Mouse (Mus musculus): ENCODE measurements around the gene Tas2r143. TPM values are rescaled to one million over a fixed set of nuclear protein-coding genes. Genes with fewer than 3 reads are reported as not detected.

The Tas2r143 gene
- total RNA-seq, 2 experiments from 2014 or later = not detected

DNA sequence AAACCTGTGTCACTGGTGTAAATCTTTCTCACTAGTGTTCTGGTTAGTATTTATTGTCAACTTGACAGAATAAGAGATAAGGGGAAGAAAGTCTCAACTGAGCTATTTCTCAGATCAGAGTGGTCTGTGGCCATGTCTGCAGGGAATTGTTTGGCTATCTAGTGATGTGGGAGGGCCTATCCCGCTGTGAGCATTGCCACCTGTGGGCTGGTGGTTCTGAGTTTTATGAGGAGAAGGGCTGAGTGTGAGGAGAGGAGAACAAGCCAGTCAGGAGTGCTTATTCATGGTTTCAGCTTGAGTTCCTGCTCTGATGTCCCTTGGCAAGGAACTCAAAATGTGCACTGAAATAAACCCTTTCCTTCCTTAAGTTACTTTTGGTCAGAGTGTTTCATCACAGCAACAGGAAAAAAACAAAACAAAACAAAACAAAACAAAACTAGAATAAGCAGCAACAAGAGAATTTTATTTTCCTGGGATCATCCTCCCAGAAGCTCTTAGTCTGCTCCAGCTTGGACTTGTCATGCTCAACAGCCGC, 8.2 kb upstream of the Tas2r143 start:
- DNase-seq = no peak
- intact Hi-C loops (cut with DNase I) = no loop called here

DNA sequence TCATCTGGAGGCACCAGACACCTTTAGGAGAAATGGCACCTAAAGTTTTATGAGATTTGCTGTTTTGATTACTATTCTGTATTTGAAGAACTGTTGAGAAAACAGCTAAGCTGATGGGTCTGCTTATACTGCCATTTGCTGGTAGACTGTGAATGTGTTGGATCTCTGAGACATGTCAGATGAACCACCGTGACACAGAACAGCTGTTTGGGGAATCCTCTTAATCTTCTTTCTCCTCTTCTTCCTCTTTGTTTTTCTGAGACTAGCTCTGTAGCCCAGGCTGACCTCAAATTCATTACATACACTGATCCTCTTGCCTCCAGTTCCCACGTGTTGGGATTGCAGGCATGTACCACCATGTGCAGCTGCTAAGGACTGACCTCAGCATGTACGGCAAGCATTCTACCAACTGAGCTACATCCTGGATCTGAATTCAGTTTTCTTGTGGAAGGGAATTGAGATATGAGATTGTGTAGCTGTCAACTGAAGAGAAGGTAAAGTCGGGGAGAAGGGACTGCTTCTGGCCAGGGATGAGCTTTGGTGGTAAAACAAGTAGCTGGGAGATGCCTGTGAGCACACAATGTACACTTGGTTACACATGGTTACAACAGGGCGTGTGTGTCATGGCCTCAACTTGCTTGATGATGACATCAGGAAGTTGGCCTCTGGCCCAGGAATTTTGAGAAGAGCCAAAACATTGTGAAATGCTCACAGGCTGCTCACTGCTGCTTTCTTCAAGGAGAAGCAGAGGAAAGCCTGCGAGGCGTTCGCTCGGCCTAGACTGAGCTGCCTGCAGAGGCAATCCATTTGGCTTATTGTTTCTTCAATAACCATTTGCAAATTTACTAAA, 3.9 kb upstream of the Tas2r143 start:
- DNase-seq = peak; percentile 92
- intact Hi-C loops (cut with DNase I) = loop anchor here (5.0 kb wide), 1 partner anchor 36 kb away; the partner anchor contains the start of gene Tas2r126

DNA sequence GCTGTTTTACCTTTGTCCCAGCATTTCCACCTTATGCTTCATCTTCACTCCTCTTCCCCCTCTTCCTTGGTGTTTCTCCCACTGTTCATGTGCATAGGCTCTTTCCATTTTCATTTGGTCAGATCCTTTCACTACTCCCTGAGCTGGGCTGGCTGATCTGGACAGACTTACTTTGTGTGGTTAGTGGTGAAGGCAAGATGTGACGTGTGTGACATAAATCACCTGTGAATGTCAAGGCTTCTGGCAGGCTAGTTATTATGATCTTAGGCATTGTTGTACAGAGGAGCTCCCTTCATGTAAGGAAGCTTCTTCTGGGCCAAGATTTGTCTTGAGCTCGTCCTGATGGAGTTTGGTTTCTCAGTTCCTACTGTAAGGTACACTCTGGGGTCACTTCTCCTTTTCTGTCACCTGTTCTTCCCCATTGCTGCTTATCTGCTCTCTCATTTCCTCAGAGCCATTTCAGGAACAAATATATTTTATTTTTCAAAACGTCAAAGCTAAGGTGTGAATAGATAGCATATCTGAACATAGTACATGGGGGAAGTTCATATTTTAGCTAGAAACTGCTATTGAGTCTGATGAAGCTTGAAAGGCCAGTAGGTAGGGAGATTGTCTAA, 2.9 kb upstream of the Tas2r143 start:
- intact Hi-C loops (cut with DNase I) = loop anchor here (5.0 kb wide), 1 partner anchor 35 kb away; the partner anchor contains the start of gene Tas2r126
- DNase-seq = no peak

DNA sequence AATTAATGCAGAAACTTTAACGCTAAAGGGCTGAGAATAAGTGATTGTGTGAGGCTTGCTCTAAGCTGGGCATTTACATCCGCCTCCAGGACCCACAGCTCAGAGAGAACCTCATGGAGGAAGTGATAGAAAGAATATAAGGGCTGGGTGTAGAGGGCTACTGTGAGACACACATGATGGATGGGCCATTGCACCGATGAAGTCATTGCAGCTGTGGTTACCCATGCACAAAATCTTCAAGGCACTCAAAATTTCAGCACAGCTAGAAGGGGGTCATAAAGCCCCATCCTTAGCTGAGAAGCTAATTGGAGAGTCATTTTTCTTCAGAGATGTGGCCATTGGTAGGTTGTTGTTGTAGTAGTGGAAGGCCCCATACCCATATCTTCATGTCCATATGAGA, 1.8 kb upstream of the Tas2r143 start:
- no peak for DNase-seq
- intact Hi-C loops (cut with DNase I) = loop anchor here (5.0 kb wide), 1 partner anchor 34 kb away; the partner anchor contains the start of gene Tas2r126

DNA sequence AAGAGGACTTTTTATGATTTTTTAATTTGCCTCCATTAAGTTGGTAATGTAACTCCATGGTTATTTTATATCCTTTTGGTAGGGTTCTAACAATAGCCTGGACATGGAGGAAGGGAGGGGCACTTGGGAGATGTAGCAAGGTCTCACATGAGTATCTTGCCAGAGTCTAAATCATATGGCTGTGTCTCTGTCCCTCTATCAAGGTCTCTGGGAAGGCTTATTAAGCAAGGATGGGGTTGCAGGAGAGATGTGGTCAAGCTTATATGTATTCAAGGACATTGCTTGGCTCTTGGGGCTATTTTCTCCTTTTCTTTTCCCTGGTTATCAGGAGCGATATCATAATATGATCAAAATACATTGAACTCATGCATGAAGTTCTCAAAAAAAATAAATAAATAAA, 1.0 kb upstream of the Tas2r143 start:
- intact Hi-C loops (cut with DNase I) = loop anchor here (5.0 kb wide), 1 partner anchor 33 kb away; the partner anchor contains the start of gene Tas2r126
- DNase-seq = no peak

DNA sequence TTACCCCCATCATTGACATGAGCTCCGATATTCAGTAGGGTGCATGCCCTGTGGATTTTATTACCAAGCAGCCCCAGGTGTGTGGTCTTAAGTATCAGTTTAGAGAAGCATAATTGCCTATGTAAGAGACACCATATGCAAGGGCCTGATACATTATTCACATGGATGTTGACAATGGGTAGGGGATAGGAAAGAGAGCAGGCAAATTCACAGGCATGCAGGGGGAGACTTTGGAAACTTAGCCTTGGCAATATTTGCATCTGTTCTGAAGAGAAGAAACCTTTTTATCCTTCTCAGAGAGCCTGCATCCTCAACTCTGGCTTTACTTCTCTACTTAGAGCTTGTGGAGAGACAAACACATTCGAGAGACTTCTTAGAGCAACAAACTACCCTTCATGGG, 5.1 kb downstream of the Tas2r143 start, which contains the start of gene Tas2r135:
Gene Tas2r135, plus strand, starts transcription at position 301 of the 400 bp plus-strand sequence.
- intact Hi-C loops (cut with DNase I) = no loop called here
- DNase-seq = no peak

DNA sequence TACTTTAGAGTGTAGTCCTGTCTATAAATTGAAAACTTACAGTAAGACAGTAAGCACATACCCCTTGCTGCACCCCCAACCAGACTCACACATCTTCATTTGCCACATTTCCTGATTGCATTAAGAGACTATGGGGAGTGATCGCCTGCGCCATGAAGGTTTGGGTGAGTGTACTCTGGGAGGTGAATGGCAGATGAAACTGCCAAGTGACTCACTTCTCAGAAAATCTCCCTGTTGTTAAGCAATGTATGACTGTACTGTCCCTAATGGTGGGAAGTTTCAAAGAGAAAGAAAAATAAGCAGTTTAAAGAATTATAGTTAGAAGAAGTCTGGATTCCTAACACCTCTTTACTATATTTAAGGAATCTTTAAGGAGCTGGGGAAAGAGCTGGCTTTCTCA, 19.4 kb downstream of the Tas2r143 start:
- no peak for DNase-seq

DNA sequence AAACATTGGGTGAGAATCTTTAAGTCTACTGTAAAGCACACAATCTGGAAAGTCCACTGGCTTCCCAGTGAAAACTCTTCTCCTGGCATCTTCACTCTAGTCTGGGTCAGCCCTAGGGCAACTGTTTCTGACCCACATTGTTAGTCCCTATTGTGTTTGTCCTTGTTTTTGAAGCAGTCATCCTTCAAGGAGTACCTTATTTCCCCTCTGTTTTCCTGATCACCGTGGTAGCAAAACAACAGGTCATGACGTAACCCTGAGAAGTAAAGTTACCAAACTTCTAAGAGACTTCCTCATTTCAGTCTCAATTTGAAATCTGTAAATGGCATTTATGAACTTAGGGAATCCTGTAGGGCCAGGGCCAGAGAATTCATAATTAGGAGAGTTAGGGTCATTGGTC, 21.4 kb downstream of the Tas2r143 start:
- intact Hi-C loops (cut with DNase I) = no loop called here
- no peak for DNase-seq

More for the DNA sequence above, 19.4 kb downstream of the Tas2r143 start:
- intact Hi-C loops (cut with DNase I) = no loop called here

DNA sequence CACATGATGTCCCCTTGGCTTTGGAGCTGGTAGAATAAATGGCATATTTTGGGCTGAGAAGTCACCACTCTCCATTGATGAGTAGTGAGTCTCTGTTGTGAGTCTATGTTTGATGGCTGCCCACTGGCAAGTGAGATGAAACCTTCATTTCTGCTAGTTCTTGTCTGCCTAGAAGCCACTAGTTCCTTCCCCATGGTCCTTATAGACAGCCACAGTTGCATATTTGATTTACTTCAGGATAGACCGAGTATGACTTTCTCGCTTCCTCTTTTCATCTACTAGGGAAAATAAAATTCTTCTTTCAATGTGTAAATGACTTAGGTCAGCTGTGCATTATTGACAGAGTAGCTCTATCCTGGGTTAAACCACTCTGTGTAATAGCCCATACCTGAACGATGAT, 24.4 kb downstream of the Tas2r143 start:
- no peak for DNase-seq
- intact Hi-C loops (cut with DNase I) = no loop called here

DNA sequence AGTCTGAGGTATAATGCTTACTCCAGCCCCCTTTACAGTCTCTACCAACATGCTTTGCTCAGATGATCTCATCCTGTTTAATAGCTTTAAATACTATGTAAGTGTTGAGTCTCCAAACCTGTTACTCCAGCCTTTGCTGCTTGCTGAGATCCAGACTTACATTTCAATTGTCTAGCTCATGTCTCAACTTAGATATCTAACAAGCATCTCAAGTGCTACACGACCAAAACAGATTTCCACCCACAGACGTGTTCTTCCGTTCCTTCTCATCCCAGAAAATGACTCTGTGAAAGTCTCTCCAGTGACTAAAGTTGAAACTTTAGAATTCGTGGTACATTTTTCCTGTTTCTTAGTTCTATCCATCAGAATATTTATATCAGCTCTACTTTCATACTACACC, 26.3 kb downstream of the Tas2r143 start:
- intact Hi-C loops (cut with DNase I) = no loop called here
- no peak for DNase-seq

DNA sequence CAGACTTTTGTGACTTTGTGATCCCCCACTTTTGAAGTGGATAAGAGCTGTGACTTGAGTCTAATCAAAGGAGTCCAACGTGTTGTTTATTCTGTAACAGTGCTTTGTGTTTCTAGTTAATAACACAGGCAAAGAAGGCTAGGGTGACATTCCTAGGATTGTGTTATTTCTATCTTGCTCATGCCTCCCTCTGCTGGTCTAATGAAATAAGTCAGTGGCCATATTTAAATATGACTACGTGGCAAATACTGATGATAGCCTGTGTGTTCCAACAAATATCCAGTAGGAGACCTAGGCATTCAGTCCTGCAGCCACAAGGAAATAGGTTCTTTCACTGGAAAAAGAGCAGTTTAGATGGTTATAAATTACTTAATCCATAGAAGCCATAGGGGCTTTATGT, 33.5 kb downstream of the Tas2r143 start:
- DNase-seq = no peak
- intact Hi-C loops (cut with DNase I) = loop anchor here (5.0 kb wide), 3 partner anchors 36 to 149 kb away; no protein-coding TSS in a partner anchor

DNA sequence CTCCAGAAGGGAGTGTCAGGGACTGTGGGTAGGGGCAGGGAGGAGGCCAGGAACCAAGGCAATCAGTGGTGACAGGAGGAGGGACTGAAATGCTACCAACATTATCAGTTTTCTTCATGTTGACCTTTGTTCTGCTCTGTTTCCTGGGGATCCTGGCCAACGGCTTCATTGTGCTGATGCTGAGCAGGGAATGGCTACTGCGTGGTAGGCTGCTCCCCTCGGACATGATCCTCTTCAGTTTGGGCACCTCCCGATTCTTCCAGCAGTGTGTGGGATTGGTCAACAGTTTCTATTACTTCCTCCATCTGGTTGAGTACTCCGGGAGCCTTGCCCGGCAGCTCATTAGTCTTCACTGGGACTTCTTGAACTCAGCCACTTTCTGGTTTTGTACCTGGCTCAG, 34.4 kb downstream of the Tas2r143 start, which contains the start of gene Tas2r126:
Gene Tas2r126, plus strand, starts transcription at position 90 of the 400 bp plus-strand sequence.
- DNase-seq = peak in 1 of 2 experiments; percentile 9

DNA sequence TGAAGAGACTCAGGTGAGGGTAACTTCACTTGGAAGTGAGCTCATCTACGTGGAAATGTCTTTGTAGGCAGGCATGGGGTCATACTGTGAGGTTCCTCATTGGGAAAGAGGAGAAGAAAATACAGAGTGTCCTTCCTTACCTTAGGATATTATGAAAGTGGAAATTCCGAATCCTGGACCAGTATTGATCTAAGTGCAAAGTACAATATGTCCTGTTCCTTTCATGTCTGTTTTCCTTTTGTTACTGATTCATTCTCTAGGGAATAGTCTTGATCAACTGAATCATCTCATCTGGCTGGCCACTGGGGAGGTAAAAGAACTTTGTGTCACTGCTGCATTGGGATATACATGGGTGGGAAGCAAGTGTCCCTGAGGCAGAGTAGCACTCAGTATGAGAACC, 35.5 kb downstream of the Tas2r143 start:
- DNase-seq = no peak
- intact Hi-C loops (cut with DNase I) = loop anchor here (2.0 kb wide), 1 partner anchor 87 kb away; the partner anchor contains the start of gene Zyx

More for the DNA sequence above, 34.4 kb downstream of the Tas2r143 start, which contains the start of gene Tas2r126:
- intact Hi-C loops (cut with DNase I) = loop anchor here (2.0 to 5.0 kb wide), 4 partner anchors 37 to 148 kb away; partner anchors contain the start of gene Zyx

DNA sequence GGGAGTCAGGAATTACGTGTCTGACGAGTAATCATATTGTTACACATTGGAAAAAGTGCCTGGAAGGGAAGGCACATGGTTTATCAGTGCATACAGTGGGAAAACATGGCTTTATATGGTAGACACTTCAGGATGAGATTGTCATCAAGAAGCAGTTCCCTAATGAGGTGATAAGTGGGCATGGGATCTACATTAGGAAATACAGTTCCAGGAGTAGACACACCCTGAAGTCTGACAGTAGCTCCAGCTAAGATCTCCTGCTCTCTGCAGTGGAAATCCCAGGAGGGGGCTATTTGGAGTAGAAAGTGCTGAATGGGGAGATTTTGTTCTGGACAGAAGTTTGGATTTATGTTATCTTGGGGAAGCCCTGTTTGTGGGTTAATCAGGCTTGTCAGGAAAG, 41.4 kb downstream of the Tas2r143 start:
- intact Hi-C loops (cut with DNase I) = no loop called here

DNA sequence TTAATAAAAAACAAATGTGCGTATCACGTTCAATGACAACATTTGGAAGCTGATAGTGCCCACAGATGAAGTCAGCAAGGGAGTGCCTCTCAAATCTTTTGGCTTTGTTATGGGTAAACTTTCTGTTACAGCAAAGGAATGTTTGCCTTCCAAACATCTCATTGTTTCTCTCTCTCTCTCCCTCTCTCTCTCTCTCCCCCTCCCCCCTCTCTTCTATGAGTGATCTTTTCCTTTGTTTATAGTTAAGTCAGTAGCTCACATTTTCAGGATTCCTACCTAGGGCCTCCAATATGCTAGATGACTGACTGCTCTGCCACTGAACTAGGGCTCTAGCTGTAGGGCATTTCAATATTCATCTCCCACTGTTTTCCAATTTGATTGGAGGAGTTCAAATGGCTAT, 44.5 kb downstream of the Tas2r143 start:
- no peak for DNase-seq
- intact Hi-C loops (cut with DNase I) = no loop called here

More for the DNA sequence above, 41.4 kb downstream of the Tas2r143 start:
- no peak for DNase-seq

DNA sequence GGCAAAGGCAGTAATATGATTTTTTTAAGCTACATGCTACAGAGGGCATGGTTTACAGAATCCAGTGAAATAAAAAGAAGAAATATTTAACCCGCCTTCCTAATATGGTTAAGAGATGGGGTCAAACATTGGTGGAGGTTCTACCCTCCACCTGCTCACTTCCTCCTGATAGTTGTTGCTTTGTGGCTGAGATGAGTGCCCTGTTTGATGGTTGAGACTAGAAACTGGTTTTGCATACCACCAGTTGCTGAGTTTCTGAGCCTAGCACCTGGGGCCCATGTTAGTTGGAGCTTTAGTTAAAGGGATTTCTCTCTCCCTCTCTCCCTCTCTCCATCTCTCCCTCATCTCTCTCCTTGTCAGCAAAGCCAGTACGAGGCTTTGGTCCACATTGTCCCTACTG, 47.3 kb downstream of the Tas2r143 start:
- no peak for DNase-seq
- intact Hi-C loops (cut with DNase I) = no loop called here

Other genes starting within 250 kb of the Tas2r143 start
- gene Tas2r144, start 184.9 kb upstream of the Tas2r143 start, total RNA-seq (2021) = not detected
- 100 to 1,000 TPM; 135 to 146 TPM for gene Gstk1, start 154.3 kb upstream of the Tas2r143 start, total RNA-seq (2021)
- under 1 TPM in 1 of 2 experiments, not detected in 1; 0.25 TPM for gene Tmem139, start 138.3 kb upstream of the Tas2r143 start, total RNA-seq (2021)
- gene Casp2, start 135.3 kb upstream of the Tas2r143 start, total RNA-seq (2021) = 10 to 100 TPM; 10.8 to 11.3 TPM
- 1 to 10 TPM; 4.3 to 5.8 TPM for gene Clcn1, start 113.6 kb upstream of the Tas2r143 start, total RNA-seq (2021)
- gene Fam131b, start 75.6 kb upstream of the Tas2r143 start, total RNA-seq (2021) = under 1 TPM; 0.54 to 0.89 TPM
- gene Zyx, start 50.6 kb upstream of the Tas2r143 start, total RNA-seq (2021) = 10 to 100 TPM; 57.9 to 62.6 TPM
- gene Epha1, start 27.0 kb upstream of the Tas2r143 start, total RNA-seq (2021) = under 1 TPM; 0.16 to 0.33 TPM
- gene Tas2r135, start 5.2 kb downstream of the Tas2r143 start, total RNA-seq (2021) = under 1 TPM in 1 of 2 experiments, not detected in 1; 0.24 TPM
- gene Tas2r126, start 34.3 kb downstream of the Tas2r143 start, total RNA-seq (2021) = under 1 TPM in 1 of 2 experiments, not detected in 1; 0.30 TPM
- not detected for gene Olfr458, start 65.0 kb downstream of the Tas2r143 start, total RNA-seq (2021)
- gene Olfr457, start 76.1 kb downstream of the Tas2r143 start, total RNA-seq (2021) = not detected
- not detected for gene Olfr456, start 87.0 kb downstream of the Tas2r143 start, total RNA-seq (2021)
- gene Olfr455, start 147.3 kb downstream of the Tas2r143 start, total RNA-seq (2021) = not detected
- gene Tcaf3, start 197.5 kb downstream of the Tas2r143 start, total RNA-seq (2021) = not detected
- 1 to 10 TPM; 3.4 to 3.5 TPM for gene Tcaf2, start 245.0 kb downstream of the Tas2r143 start, total RNA-seq (2021)

All from heart, postnatal 36 days (tissue).